Mouse (Mus musculus) small intestine, adult 2 months (tissue): ENCODE measurements around the gene Cda. TPM values are rescaled to one million over a fixed set of nuclear protein-coding genes. Genes with fewer than 3 reads are reported as not detected.

Experiments used
- H3K27ac ChIP-seq: fragments of 200-500 bp; 2 replicates; pipeline ENCODE4 v1.5.1; 2012; ENCODE audit warnings: low read depth, low read length, control low read depth, inconsistent platforms; ENCODE audit not compliant: insufficient read depth
- H3K27me3 ChIP-seq: fragments of 200-500 bp; 2 replicates; pipeline ENCODE4 v1.6.1; 2012; ENCODE audit warnings: mild to moderate bottlenecking, moderate library complexity, low read length, inconsistent platforms; ENCODE audit not compliant: control insufficient read depth, insufficient read depth
- H3K36me3 ChIP-seq: fragments of 200-500 bp; 2 replicates; pipeline ENCODE4 v1.6.1; 2012; ENCODE audit warnings: mild to moderate bottlenecking, low read length, control low read depth, inconsistent platforms; ENCODE audit not compliant: control insufficient read depth, insufficient read depth
- H3K4me1 ChIP-seq: fragments of 200-500 bp; 2 replicates; pipeline ENCODE4 v1.6.1; 2012; ENCODE audit warnings: low read length, inconsistent platforms, mixed read lengths; ENCODE audit not compliant: control insufficient read depth, insufficient read depth, insufficient read length
- H3K4me3 ChIP-seq: fragments of 200-500 bp; 2 replicates; pipeline ENCODE4 v1.5.1; 2012; ENCODE audit warnings: low read depth, mild to moderate bottlenecking, control low read depth, inconsistent platforms, low read length, moderate library complexity
- CTCF ChIP-seq: fragments of 200-500 bp; IDR thresholded peaks from 2 replicates; pipeline ENCODE4 v1.5.1; 2012; ENCODE audit warnings: low read depth, mild to moderate bottlenecking, control low read depth, inconsistent platforms, low read length, moderate library complexity, mixed read lengths; ENCODE audit not compliant: insufficient replicate concordance, insufficient read length; ENCODE audit errors: extremely low read depth
- POLR2A ChIP-seq: fragments of 200-500 bp; IDR thresholded peaks from 2 replicates; pipeline ENCODE4 v1.6.1; 2012; ENCODE audit warnings: low read depth, mild to moderate bottlenecking, control low read depth, inconsistent platforms, low read length, moderate library complexity
- WGBS: fragments of 180-500 bp; shearing (Covaris S2); methylation state at CpG from one replicate; pipeline ENCODE4 v1.1.7; 2018; 5-methylcytosine and 5-hydroxymethylcytosine counted together
- polyA plus RNA-seq: library from polyadenylated mRNA; depleted of rRNA; stranded (reverse); fragments of >200 nt; gene quantifications from 2 replicates; pipeline ENCODE4 v1.2.3, GENCODE M21; 2012

Cda gene
- polyA plus RNA-seq, 1 experiment: 419 TPM

DNA sequence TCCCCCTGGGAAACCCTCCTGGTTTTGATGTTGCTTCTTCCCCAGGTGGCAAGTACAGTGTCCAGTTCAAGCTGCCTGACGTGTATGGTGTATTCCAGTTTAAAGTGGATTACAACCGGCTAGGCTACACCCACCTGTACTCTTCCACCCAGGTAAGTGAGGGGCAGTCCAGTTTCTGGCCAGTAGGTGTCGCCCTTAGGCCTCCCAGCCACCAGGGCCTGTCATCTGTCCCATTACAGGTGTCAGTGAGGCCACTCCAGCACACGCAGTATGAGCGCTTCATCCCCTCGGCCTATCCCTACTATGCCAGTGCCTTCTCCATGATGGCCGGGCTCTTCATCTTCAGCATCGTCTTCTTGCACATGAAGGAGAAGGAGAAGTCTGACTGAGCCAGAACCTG is 56.2 kb downstream of the Cda start:
- peaks cover 5% of the 10 kb centered on the region for H3K4me1 ChIP-seq
- peaks cover 53% of the 10 kb centered on the region for H3K36me3 ChIP-seq
- whole genome bisulfite sequencing: 42% methylated on average over 8 of the region's 8 CpGs
- no peaks in the 10 kb centered on the region for H3K27me3 ChIP-seq
- no peak overlapping the region for H3K4me3 ChIP-seq
- H3K27ac ChIP-seq: no peak overlapping the region
- TF ChIP-seq POLR2A (no peak), CTCF (peak; percentile 90; the same call in 1 of the 2 replicates)

GRCm38 (mm10) chr4:138310311-138310910 is 57.4 kb downstream of the Cda start:
- H3K36me3 ChIP-seq: peaks cover 49% of the 10 kb centered on the region
- H3K4me1 ChIP-seq: peaks cover 8% of the 10 kb centered on the region
- 87% methylated on average over 19 of the region's 19 CpGs for WGBS

DNA sequence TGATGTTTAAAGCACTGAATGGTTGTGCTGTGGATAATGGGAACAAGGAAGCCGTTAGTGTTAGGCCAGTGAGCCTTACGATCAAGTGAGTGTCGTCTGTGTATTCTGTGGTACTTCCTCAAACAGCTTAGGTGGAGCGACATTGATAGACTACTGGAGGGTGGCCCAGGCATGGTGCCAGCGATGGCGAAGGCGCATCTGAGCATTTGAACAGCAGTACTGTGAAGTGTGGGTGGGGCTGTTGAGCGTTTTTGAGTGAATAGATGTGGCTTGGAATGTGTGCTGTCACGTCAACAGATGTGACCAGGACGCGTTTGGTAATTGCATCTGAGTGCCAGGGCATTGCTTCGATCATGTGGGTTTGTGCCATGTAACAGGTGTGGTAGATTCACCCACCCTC is 60.1 kb downstream of the Cda start:
- TF ChIP-seq POLR2A (no peak), CTCF (no peak)
- no peak overlapping the region for H3K4me3 ChIP-seq
- 50% methylated on average over 12 of the region's 12 CpGs for WGBS
- H3K4me1 ChIP-seq: peaks cover 14% of the 10 kb centered on the region
- H3K36me3 ChIP-seq: peaks cover 34% of the 10 kb centered on the region
- no peaks in the 10 kb centered on the region for H3K27me3 ChIP-seq
- H3K27ac ChIP-seq: no peak overlapping the region

More at GRCm38 (mm10) chr4:138310311-138310910, 57.4 kb downstream of the Cda start:
- H3K27ac ChIP-seq: no peak overlapping the region
- no peaks in the 10 kb centered on the region for H3K27me3 ChIP-seq
- no peak overlapping the region for H3K4me3 ChIP-seq
- TF ChIP-seq POLR2A (no peak), CTCF (no peak)

GRCm38 (mm10) chr4:138307025-138307424 is 60.8 kb downstream of the Cda start:
- TF ChIP-seq POLR2A (no peak), CTCF (no peak)
- Histone ChIP-seq H3K27me3 (no peaks in the 10 kb centered on the region), H3K4me3 (no peak overlapping the region), H3K4me1 (peaks cover 14% of the 10 kb centered on the region), H3K36me3 (peaks cover 28% of the 10 kb centered on the region), H3K27ac (no peak overlapping the region)
- WGBS: 80% methylated on average over 3 of the region's 3 CpGs

DNA sequence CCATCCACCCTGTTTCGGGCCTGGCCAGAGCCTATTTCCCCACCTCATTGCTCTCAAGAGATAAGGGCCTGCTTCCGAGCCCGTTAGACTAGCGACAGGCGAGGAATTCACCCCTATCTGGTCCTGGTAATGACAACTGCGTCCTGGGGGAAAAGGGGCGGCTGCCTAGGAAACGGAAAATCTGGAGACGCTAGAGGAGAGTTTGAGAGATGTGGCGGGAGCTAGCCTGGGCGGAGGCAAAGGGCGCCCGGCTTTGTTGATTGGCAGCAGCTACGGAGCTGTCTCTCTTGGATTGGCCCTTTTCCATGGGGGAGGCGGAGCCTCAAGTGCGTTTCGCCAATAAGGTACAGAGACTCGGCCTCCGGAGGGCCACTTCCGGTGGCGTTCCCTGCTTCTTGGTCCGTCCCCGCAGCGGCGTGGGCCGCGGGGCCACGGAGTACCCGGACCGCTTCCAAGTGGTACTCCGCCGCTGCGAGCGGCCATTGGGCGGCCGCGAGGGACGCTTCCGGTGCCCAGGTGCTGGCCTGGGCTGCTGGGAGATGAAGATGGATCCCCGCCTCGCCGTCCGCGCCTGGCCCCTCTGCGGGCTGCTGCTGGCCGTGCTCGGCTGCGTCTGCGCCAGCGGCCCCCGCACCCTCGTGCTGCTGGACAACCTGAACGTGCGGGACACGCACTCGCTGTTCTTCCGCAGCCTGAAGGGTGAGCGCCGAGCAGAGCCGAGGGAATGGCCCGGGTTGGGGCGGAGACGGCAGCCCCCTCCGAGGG is 63.3 kb downstream of the Cda start, which contains the start of gene Ddost:
Gene Ddost, plus strand, starts transcription at position 391 of the 765 bp plus-strand sequence.
- Histone ChIP-seq H3K4me3 (peak within 1 kb of the TSS; percentile 69), H3K36me3 (peaks cover 8% of the 10 kb centered on the region), H3K27me3 (no peaks in the 10 kb centered on the region), H3K27ac (peak within 1 kb of the TSS; percentile 5; the same call in 1 of the 2 replicates), H3K4me1 (peaks cover 14% of the 10 kb centered on the region)
- WGBS: under 1% methylated on average over 64 of the region's 64 CpGs
- TF ChIP-seq POLR2A: peak; percentile 73
- TF ChIP-seq CTCF: no peak

GRCm38 (mm10) chr4:138303742-138304141 is 64.0 kb downstream of the Cda start:
- Histone ChIP-seq H3K27me3 (no peaks in the 10 kb centered on the region), H3K27ac (no peak overlapping the region), H3K36me3 (peaks cover 2% of the 10 kb centered on the region; the same call in 1 of the 2 replicates), H3K4me1 (peaks cover 14% of the 10 kb centered on the region), H3K4me3 (peak overlapping the region; percentile 69)
- no peak for TF ChIP-seq CTCF
- no peak for TF ChIP-seq POLR2A
- 6% methylated on average over 18 of the region's 18 CpGs for WGBS

GRCm38 (mm10) chr4:138303011-138303410 is 64.8 kb downstream of the Cda start:
- no peak for TF ChIP-seq POLR2A
- no peak for TF ChIP-seq CTCF
- Histone ChIP-seq H3K36me3 (no peaks in the 10 kb centered on the region), H3K4me3 (no peak overlapping the region), H3K27me3 (no peaks in the 10 kb centered on the region), H3K4me1 (peaks cover 14% of the 10 kb centered on the region), H3K27ac (no peak overlapping the region)
- 77% methylated on average over 3 of the region's 3 CpGs for WGBS
